Mouse (Mus musculus): ENCODE results near the gene Fpr3.
A peak's percentile ranks its signal among the peaks of the same experiment; 100 is the strongest.
"Not testable (repeated sequence)": the region's sequence is repeated elsewhere in the genome, so short reads cannot be mapped to it uniquely, and the experiment has no call there.

Fpr3 gene

DNA sequence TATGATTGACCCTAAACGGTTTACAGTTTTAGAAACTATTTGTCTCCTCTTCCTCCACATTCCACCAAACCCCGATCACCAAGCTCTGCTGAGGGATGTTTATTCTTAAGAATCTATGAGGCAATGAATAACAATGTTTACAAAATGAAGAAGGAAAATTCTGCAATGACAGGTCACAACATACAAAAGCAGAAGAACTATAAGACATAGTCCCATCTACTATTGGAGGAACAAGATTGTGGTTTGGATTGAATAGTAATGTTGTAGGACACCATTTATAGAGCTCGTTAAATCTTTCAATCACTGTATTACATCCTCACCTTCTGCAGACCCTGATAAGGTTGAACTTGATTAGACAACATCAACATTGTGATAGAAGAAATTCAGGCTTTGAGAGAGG, 5.0 kb upstream of the Fpr3 start:
- DNase-seq (ENCODE audit: low spot score in 2 of 2), result no peak

DNA sequence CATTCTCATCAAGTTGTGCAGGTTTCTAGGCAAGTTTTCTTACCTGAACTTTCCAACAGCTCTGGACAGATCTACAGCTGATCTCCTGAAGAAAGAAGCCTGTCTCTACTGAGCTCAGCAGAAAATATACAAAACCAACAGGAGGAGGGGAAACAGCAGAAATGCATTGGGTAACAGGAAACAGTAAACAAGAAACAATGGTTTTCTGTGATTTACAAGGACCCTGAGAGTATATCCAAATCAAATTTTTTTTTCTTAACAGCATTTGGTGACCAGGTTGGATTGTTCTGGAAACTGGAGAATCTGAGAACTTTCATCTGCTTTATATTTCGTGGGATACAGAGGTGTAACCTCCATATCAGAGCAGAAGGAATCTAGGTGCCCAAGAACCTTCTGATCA, 3.8 kb upstream of the Fpr3 start, which contains the start of gene Fpr1:
Gene Fpr1 (minus strand): TSS at position 101 of the 400 bp plus-strand sequence.
- no peak for DNase-seq (ENCODE audit: low spot score in 2 of 2)

DNA sequence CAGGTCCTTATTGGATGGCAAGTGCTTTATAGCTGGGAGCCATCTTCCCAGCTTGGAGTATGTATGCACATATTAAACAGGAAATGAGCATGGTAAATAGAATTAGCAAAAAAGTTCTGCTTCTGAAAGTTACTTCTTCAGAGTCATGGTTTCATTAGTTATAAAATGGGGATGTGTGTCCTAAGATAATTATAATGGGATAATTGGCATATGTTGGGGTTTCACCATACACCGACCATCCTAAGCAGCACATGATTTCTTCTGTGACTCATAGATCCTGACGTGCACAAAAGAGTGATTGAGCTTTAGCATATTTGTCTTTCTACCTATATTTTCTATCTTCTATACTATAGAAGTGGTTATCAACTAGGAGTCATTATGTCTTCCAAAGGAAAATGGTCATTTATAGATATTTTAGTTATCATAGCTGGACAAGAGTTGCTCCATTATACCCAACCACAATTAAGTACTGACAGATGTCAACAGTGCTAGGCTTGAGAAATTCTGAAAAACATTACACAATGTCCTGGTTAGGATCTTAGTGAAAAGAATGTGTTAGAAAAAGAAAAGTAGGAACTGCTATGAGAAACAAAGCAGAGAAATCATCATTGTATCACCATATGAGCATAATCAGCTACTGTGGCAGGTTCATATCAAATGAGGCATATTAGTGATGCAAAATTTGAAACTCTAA, 2.2 kb downstream of the Fpr3 start:
- DNase-seq (ENCODE audit: low spot score in 2 of 2), result no peak

DNA sequence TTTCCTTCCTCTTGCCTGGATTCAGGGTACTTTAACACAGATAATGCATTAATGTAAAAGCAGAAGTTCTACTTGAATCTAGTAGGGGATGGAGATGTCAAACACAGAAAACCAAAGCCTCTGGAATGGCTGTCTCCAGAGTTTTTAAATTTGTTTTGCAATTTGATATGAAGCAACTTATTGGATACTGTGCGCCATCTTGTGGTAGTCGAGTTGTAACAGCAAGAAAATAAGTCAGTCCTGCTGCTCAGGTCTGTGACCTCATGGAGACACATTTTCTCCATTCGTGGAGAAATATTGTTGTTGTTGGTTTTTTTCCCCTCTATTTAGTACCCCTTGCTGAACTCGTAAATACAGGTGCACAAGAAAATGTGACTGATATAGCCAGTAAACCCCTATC, 8.4 kb downstream of the Fpr3 start:
- DNase-seq (ENCODE audit: low spot score in 2 of 2), result no peak

- no peak for DNase-seq (ENCODE audit: low spot score in 2 of 2)
These were observed 11.6 kb downstream of the Fpr3 start for GRCm38 (mm10) chr17:17899268-17899667.

- DNase-seq (ENCODE audit: low spot score in 2 of 2), result no peak
These were observed 13.1 kb downstream of the Fpr3 start for GRCm38 (mm10) chr17:17900768-17901167.

DNA sequence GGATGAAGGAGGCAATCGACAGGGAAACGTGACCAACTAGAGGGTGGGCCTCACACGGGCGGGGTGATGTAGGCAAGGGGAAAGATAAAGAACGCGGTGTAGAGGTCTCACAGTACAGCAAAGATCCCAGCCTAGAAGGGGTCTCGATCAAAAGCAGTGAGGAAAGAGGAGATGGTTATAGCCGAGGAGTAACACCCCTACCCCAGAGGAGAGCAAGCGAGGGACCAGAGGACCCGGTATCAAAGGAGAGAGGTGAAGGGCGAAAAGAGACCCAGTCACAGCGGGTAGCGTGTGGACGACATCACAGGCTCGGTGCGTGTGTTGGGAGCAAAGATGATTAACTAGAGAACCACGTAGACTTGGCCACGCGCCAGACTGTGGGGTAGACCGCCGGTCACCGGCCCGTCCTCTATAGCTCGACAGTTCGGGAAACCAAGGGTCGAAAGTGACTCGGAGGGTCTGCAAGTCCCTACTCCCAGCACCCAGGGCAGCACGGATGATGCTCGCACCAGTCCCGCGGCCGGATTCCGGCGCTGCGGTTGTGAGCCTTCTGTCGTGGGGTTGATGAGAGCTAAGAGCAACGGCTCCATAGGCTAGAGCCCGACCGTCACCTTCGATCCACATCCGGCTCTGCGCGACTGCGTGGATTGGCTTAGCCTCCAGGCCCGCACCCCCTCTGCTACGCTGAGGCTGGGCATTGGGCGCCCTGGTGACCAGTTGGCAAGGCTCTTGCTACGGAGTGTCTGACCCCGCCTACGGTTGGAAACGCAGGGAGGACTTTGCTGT, 22.2 kb downstream of the Fpr3 start:
- peak; percentile 67 to 85 for DNase-seq (ENCODE audit: low spot score in 2 of 2)

DNA sequence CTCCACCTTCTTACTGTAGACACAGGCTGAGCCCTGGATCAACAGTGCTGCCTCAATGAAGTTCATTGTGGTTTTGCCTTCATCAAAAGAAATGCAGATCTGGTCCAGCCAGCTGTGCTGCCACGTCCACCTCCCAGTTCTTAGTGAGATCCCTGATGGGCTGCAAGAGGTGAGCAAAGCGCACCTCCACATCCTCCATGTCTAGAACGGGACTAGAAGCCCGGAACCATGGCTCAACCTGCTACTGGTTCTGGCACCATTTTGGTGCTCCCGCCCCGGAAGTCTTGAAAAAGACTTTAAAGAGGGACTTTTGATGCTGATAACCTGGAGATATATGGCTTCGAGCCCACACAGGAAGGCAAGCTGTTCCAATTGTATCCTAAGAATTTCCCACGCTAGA, 25.0 kb downstream of the Fpr3 start:
- not testable (repeated sequence) for DNase-seq (ENCODE audit: low spot score in 2 of 2)

- no peak for DNase-seq (ENCODE audit: low spot score in 2 of 2)
These were observed 29.7 kb downstream of the Fpr3 start for GRCm38 (mm10) chr17:17917376-17917775.

- no peak for DNase-seq (ENCODE audit: low spot score in 2 of 2)
These were observed 30.1 kb downstream of the Fpr3 start for GRCm38 (mm10) chr17:17917782-17918181.

DNA sequence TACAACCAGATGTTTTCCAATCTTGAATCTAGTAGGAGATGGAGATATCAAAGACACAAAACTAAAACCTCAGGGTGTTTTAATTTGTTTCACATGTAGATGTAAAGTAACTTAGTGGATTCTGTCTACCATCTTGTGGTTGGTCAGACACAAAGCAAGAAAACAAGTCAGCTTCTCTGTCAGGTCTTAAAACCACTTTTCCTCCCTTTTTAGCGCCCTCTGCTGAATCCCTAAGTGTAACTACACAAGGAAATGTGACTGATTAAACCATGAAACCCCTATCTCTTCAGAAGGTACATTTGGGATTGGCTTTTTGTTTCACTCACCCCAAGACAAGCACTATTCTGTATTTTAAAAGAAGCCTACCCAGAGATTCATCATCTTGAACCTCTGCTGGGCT, 85.8 kb downstream of the Fpr3 start:
- DNase-seq (ENCODE audit: low spot score in 2 of 2), result no peak

GRCm38 (mm10) chr17:17981232-17981631, 93.6 kb downstream of the Fpr3 start:
- not testable (repeated sequence) for DNase-seq (ENCODE audit: low spot score in 2 of 2)

DNA sequence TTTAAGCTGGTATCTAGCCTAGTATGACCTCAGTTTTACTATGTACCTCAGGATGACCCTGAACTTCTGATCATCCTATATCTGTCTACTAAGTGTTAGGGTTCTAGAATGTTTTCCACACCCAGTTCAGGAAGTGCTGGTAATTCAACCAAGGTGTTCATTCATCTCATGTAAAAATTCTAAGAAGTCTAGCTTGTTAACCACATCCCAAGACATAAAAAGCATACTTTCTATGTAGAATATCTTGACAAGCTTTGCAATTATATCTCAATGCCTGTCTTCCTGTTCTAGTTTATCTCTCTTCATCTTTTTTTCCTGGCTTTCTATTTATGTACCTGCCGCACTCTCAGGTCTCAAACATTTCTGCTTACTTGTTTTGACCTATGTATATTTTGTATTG, 117.1 kb downstream of the Fpr3 start:
- no peak for DNase-seq (ENCODE audit: low spot score in 2 of 2)

Measured in right cerebral cortex, postnatal 36 days (tissue).